Mouse (Mus musculus) lung, adult 18-20 months (tissue): ENCODE results near the gene Myog.

ENCODE experiments used
- DNase-seq, 2 experiments: peaks; one replicate each; pipeline ENCODE4 v3.0.0; 2022; ENCODE audit warnings: mixed read lengths in 2 of 2

Gene Myog

DNA sequence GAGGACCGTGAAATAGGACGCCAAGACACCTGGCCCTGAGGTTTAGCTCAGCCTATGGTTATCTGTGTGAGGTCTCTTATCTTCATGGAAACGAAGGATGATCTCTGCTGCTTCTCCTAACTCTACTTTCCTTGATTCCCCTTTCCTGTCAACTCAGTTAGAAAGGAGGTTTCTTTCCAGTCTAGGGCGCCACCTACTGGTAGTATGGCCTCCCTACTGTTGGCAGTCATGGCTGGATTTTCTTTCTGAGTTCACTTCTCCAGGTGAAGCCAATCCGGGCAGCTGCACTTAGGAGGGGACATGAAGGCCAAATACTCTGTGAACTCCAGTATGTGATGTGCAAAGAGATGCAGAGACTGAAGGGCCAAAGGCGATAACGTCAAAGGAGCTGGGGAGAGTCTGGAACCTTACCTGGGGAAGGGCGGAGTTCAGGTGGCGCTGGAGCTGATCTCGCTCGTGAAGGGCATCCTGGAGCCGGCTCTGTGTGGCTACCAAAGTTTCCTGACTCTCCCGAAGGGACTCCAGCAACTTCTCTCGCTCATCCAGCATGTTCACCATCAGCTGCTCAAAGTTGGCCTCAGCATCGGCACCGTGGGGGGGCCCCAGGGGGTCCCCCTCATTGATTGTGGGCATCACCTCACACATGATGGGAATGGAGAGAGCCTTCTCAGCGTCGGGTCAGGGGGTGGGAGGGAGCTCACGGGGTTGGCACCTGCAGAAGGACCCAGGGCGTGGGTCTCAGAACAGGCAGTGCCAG lies 42.3 kb downstream of the Myog start:
- peak; percentile 54 to 72 for DNase-seq

DNA sequence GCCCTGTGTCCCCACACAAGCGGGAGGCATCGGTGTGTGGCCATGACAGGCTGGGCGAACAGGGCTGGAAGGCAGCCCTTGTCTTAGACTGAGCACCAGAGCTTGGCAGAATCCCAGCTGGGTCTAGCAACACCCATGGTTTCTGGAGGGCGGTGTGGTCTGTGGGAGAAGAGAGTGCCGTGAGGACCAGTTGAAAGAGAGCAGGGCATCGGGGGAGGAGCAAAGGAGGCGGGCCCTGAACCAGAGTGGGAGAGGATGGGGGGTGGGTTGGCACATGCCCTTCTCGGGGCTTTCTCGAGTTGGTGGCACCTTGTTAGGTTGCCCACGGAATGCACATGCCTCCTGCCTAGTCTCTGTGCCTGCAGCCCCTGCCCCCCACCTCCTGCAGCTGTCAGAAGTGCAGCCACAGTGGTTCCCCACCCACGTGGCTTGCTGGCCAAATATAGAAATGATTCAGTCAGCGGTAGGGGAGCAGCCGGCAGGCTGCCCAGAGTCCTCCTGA lies 43.0 kb downstream of the Myog start, which contains the start of gene Ppfia4:
Gene Ppfia4 (minus strand): TSS at position 159 of the 502 bp plus-strand sequence.
- DNase-seq, result peak in 1 of 2 experiments; percentile 16

- no peak for DNase-seq
Observed at GRCm38 (mm10) chr1:134333371-134334110, 43.8 kb downstream of the Myog start.

- no peak for DNase-seq
Observed at GRCm38 (mm10) chr1:134334111-134334827, 44.5 kb downstream of the Myog start.

- DNase-seq, result no peak
Observed at GRCm38 (mm10) chr1:134335211-134335923, 45.6 kb downstream of the Myog start.

DNA sequence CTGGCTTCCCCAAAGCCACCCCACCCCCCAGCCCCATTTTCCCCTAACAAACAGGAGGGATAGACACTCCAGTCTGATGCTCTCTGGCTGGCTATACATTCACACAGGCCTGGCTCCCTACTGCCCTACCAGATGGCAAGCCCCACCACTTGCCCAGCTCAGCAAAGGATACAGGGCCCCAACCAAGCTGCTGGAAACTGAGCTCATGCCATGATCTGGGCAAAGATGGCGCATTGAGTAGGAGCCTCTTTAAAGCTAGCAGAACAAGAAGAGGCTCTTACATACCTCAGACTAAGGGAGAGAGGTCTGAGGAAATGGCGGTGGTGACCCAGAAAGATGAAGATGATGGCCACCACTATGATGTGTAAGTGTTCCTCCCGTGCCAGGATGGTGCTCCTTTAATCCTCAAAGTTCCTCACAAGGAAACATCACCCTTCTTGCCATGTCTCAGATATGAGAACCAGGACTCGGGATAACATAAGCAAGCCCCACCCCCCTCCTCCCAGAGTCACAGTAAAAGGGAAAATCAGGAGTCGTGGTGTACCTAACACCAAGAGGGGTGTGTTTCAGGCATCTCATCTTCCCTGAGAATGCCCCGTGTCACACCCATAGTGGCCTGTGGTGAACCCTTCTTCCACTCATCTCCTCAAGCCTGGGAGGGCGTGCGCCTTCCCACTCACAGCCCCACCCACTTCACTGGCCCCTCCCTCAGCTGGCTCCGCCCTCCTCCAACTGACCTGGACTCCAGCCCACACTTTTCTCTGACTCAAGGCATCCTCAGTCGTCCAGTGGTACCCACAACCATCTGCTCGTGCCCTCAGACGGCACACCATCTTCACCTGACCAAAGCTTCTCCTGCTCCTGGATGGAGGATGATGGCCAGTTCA lies 46.4 kb downstream of the Myog start:
- DNase-seq, result no peak

GRCm38 (mm10) chr1:134336958-134337710 lies 47.3 kb downstream of the Myog start:
- DNase-seq, result no peak

DNA sequence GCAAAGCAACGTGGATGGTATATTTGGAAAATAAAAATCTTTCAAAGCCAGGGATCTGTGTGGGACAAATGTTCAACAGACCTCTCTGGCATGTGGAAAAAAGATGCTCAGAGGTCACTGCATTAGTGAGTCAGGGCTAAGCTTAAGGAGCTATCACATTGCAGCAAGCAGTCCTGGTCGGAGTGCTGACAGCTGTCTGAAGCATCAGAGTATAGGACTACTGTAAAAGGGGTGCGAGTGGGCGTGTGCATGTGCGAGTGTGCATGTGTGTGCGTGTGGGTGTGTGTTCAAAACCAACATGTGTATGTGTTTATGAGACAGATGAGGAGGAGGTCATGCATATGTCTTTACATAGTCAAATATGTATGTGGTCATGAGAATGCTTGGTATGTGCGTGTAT lies 49.4 kb downstream of the Myog start:
- no peak for DNase-seq

DNA sequence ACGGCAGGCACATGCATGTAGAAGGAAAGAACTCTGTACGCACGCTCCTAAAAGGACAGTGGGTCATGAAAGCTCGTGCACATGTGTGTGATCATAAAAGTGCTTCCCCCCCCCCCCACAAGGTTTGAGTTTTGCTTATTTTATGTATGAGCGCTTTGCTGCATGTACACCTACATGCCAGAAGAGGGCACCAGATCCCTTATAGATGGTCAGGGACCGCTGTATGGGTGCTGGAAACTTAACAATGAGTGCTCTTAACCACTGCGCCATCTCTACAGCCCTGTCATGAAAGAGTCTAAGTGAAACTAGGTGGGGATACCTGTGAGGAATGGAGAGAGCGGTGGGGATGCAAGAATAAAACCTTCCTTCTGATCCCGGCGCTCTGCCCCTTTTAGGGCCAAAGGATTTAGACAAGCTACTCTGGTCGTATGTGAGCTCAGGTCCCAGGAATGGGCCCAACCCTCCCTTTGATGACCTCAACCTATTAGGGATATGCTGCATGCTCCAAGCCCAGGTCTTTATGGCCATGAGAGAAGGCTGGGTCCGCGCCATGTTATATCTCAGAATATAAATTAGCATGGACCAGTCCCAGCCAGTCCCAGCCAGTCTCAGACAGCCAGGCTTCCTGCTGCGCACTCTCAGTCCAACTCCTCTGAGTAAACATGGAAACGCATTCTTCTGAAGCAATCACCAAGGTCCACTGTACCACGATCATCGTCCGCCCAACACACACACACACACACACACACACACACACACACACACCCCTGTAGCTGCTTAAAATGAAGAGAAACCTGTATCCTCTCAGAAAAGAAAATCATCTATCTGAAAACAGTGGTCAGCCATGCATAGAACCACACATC lies 50.2 kb downstream of the Myog start:
- peak in 1 of 2 experiments; percentile 0 for DNase-seq

- no peak for DNase-seq
Observed at GRCm38 (mm10) chr1:134341641-134342277, 52.0 kb downstream of the Myog start.
